Mouse (Mus musculus): ENCODE results near the gene Zdhhc15.

DNA sequence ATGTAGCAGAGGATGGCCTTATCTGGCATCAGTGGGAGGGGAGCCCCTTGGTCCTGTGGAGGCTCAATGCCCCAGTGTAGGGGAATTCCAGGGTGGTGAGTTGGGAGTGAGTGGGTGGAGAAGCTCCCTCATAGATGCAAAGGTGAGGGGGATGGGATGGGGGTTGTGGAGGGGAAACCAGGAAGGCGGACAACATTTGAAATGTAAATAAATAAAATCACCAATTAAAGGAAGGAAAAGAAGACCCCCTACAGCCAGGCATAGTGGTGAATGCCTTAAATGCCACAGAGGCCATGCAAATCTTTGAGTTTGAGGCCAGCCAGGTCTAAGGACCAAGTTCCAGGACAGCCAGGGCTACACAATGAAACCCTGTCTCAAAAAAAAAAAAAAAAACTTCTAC, 13.9 kb downstream of the Zdhhc15 start:
- TF ChIP-seq CTCF (IDR thresholded peaks at IDR 0.05; ENCODE audit: low read depth) = no peak
- no peak for TF ChIP-seq EP300 (optimal IDR thresholded peaks at IDR 0.05)

Data from stomach, postnatal 0 days (tissue).